Mouse (Mus musculus) midbrain, embryonic 11.5 days (tissue): ENCODE measurements around the gene Eapp. TPM values are rescaled to one million over a fixed set of nuclear protein-coding genes. Genes with fewer than 3 reads are reported as not detected.

Experiments
- ATAC-seq: fragments of 200-750 bp; cut with Nextera tagmentation; 2 replicates; pipeline ENCODE4 v1.8.0; 2017; ENCODE audit warnings: moderate TSS enrichment, moderate library complexity; ENCODE audit not compliant: low FRiP score
- DNase-seq: peaks from one replicate; pipeline ENCODE4 v3.0.0; 2015; ENCODE audit warnings: low spot score; ENCODE audit errors: missing footprints
- H3K27ac ChIP-seq: fragments of 300-500 bp; sonication (generic); 2 replicates; pipeline ENCODE4 v1.5.1; 2014; ENCODE audit warnings: low read depth, low read length
- H3K27me3 ChIP-seq: fragments of 300-500 bp; sonication (generic); 2 replicates; pipeline ENCODE4 v1.6.1; 2014; ENCODE audit warnings: mild to moderate bottlenecking, low read length, moderate library complexity, mixed read lengths; ENCODE audit not compliant: control insufficient read depth, insufficient read depth
- H3K36me3 ChIP-seq: fragments of 300-500 bp; sonication (generic); 2 replicates; pipeline ENCODE4 v1.6.1; 2014; ENCODE audit warnings: mild to moderate bottlenecking, low read length, moderate library complexity, mixed read lengths; ENCODE audit not compliant: control insufficient read depth, insufficient read depth
- H3K4me1 ChIP-seq: fragments of 300-500 bp; sonication (generic); 2 replicates; pipeline ENCODE4 v1.6.1; 2014; ENCODE audit warnings: low read length; ENCODE audit not compliant: control insufficient read depth, insufficient read depth
- H3K4me2 ChIP-seq: fragments of 300-500 bp; sonication (generic); 2 replicates; pipeline ENCODE4 v1.6.1; 2014; ENCODE audit warnings: mild to moderate bottlenecking, moderate library complexity
- H3K4me3 ChIP-seq: fragments of 300-500 bp; sonication (generic); 2 replicates; pipeline ENCODE4 v1.5.1; 2014; ENCODE audit warnings: low read depth, low read length
- H3K9ac ChIP-seq: fragments of 300-500 bp; sonication (generic); 2 replicates; pipeline ENCODE4 v1.6.1; 2014; ENCODE audit warnings: low read length
- H3K9me3 ChIP-seq: fragments of 300-500 bp; sonication (generic); 2 replicates; pipeline ENCODE4 v1.6.1; 2016; ENCODE audit warnings: low read length; ENCODE audit not compliant: control insufficient read depth
- WGBS: fragments of 180-500 bp; shearing (Covaris S2); extraction: QIAGEN DNeasy Blood & Tissue Kit; methylation state at CpG from one replicate; pipeline ENCODE4 v1.1.7; 2014; 5-methylcytosine and 5-hydroxymethylcytosine counted together
- polyA plus RNA-seq: library from polyadenylated mRNA; unstranded; fragments of >200 nt; fragmentation: Nextera tagmentation; extraction: Ambion mirVana; gene quantifications from 2 replicates; pipeline ENCODE4 v1.2.1, GENCODE M21; 2014

Gene Eapp
- polyA plus RNA-seq, 1 experiment from 2014 or later, result 77.8 TPM

- no peak for ATAC-seq
- no peaks in the 10 kb centered on the region for H3K27me3 ChIP-seq
- peaks cover 11% of the 10 kb centered on the region for H3K4me1 ChIP-seq
- no peak overlapping the region for H3K27ac ChIP-seq
- DNase-seq, result no peak
- no peaks in the 10 kb centered on the region for H3K9me3 ChIP-seq
- H3K4me2 ChIP-seq, result no peak overlapping the region
- WGBS, result 78% methylated on average over 7 of the region's 7 CpGs
- no peak overlapping the region for H3K4me3 ChIP-seq
- no peaks in the 10 kb centered on the region for H3K36me3 ChIP-seq
- no peak overlapping the region for H3K9ac ChIP-seq
Observed at GRCm38 (mm10) chr12:54658425-54659092, 37.1 kb downstream of the Eapp start.

DNA sequence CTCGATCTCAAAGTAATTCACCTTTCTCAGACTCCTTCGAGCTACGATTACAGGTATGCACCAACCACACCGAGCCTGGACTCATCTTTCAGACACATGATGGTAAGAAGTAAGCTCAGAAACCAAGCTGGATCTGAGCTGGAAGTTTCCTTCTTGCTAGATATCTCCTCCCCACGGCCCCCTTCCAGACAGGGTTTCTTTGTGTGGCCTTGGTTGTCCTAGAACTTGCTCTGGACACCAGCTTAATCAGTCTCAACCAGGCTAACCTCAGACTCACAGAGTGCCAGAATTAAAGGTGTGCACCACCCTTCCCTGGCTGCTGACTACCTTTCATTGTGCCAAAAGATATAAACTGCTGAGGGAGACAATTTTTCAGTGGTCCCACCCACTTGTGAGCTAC, 37.7 kb downstream of the Eapp start:
- H3K27me3 ChIP-seq, result no peaks in the 10 kb centered on the region
- H3K4me3 ChIP-seq, result no peak overlapping the region
- DNase-seq (no peak), ATAC-seq (no peak)
- WGBS, result 95% methylated on average over 5 of the region's 5 CpGs
- no peaks in the 10 kb centered on the region for H3K9me3 ChIP-seq
- H3K9ac ChIP-seq, result no peak overlapping the region
- no peaks in the 10 kb centered on the region for H3K36me3 ChIP-seq
- no peak overlapping the region for H3K27ac ChIP-seq
- H3K4me2 ChIP-seq, result no peak overlapping the region
- H3K4me1 ChIP-seq, result peaks cover 11% of the 10 kb centered on the region

DNA sequence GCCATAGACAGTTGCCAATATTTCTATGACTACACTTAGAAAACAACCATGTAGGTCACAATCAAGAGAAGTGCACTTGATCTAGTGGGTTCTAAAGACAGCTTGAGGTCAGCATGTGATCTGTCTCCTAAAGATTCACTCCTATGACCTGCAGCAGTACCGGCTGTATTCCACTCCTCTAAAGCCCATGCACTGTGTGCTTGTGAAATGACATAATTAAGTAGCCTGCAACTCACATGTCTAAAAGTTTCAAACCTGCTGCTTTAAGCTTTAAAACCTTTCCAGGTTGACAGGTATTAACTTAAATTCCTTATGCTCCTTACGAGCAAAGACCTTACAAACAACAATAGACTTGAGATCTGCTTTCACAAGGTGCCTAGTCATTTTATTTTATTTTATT, 38.5 kb downstream of the Eapp start:
- H3K4me3 ChIP-seq, result no peak overlapping the region
- no peak overlapping the region for H3K27ac ChIP-seq
- no peaks in the 10 kb centered on the region for H3K36me3 ChIP-seq
- H3K9me3 ChIP-seq, result no peaks in the 10 kb centered on the region
- DNase-seq (no peak), ATAC-seq (no peak)
- peak overlapping the region; percentile 85; the same call in 1 of the 2 replicates for H3K9ac ChIP-seq
- H3K27me3 ChIP-seq, result no peaks in the 10 kb centered on the region
- peak overlapping the region; percentile 45; the same call in 1 of the 2 replicates for H3K4me2 ChIP-seq
- H3K4me1 ChIP-seq, result peaks cover 11% of the 10 kb centered on the region
- WGBS, result 68% methylated on average over 2 of the region's 2 CpGs

DNA sequence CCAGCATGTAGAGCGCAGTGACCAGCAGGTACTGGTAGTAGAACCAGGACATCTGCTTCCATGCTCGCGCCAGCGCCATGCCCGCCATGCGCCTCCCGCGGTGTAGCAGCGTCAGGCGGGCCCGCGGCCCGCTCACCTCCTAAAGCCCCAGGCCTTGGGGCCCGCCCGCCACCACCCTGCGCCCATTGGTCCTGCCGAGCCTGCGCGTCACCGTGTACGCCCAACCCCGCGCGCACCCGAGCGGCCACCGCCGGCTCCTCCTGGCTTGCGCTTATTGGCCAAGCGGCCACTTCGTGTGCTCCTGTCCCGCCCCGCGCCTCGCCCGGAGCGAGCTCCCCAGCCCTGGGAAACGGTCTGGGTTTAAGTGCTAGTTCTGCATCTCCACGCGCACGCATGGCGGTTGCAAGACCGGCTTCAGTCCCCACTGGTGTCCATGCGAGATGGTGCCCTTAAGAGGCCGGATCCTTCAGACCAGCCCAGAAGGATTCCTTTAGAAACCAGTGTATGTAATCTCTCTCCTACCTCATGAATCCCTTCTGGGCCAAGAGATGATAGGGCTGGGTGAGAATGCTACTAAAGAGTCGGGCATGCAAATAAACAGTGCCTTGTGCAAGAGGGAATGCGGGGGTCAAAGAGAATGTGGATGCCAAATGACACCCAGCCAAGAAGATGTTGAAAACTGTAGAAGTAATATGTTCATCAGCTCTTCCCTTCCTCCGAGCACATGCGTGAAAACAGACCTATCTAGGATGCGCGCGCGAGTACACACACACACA, 39.1 kb downstream of the Eapp start, which contains the start of gene Sptssa:
Sptssa (minus strand) TSS at position 178 of the 776 bp plus-strand sequence.
- H3K4me1 ChIP-seq, result peaks cover 11% of the 10 kb centered on the region
- ATAC-seq (peak; percentile 99), DNase-seq (peak; percentile 99)
- no peaks in the 10 kb centered on the region for H3K36me3 ChIP-seq
- H3K27me3 ChIP-seq, result no peaks in the 10 kb centered on the region
- peak within 1 kb of the TSS; percentile 56 for H3K27ac ChIP-seq
- peak within 1 kb of the TSS; percentile 77 for H3K4me3 ChIP-seq
- H3K9ac ChIP-seq, result peak within 1 kb of the TSS; percentile 85
- WGBS, result 8% methylated on average over 49 of the region's 53 CpGs
- peak within 1 kb of the TSS; percentile 45 for H3K4me2 ChIP-seq
- H3K9me3 ChIP-seq, result no peaks in the 10 kb centered on the region

- peaks cover 11% of the 10 kb centered on the region for H3K4me1 ChIP-seq
- H3K4me3 ChIP-seq, result peak overlapping the region; percentile 77
- H3K9me3 ChIP-seq, result no peaks in the 10 kb centered on the region
- H3K4me2 ChIP-seq, result peak overlapping the region; percentile 45
- H3K27ac ChIP-seq, result peak overlapping the region; percentile 56
- H3K27me3 ChIP-seq, result no peaks in the 10 kb centered on the region
- peak overlapping the region; percentile 85 for H3K9ac ChIP-seq
- WGBS, result under 1% methylated on average over 22 of the region's 22 CpGs
- ATAC-seq, result no peak
- H3K36me3 ChIP-seq, result no peaks in the 10 kb centered on the region
- no peak for DNase-seq
Observed at GRCm38 (mm10) chr12:54656039-54656395, 39.7 kb downstream of the Eapp start.

- Histone ChIP-seq H3K9me3 (no peaks in the 10 kb centered on the region), H3K27me3 (no peaks in the 10 kb centered on the region), H3K9ac (peak overlapping the region; percentile 85), H3K4me2 (peak overlapping the region; percentile 45), H3K4me1 (peaks cover 11% of the 10 kb centered on the region), H3K27ac (peak overlapping the region; percentile 56; the same call in 1 of the 2 replicates), H3K36me3 (no peaks in the 10 kb centered on the region), H3K4me3 (peak overlapping the region; percentile 77)
- ATAC-seq (no peak), DNase-seq (peak; percentile 90)
- WGBS, result 33% methylated on average over 16 of the region's 16 CpGs
Observed at GRCm38 (mm10) chr12:54655292-54656038, 40.2 kb downstream of the Eapp start.

DNA sequence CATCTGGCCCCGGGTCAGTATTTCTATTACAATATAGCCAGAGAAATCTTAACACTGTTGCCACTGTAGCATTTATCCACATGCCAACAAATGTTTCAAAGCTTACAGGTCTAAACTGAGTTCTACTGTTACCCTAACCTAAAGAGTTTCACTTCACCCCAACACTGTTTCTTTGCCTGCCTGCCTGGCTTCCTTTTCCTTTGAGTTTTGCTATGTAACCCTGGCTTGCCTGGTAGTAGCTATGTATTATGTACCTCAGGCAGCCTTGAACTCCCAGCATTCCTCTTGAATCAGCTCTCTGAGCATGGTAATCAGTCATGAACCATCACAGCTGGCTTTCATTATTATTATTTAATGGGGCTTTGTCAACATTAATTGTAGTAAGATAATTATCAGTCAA, 41.0 kb downstream of the Eapp start:
- Histone ChIP-seq H3K4me2 (peak overlapping the region; percentile 45), H3K9me3 (no peaks in the 10 kb centered on the region), H3K27ac (no peak overlapping the region), H3K27me3 (no peaks in the 10 kb centered on the region), H3K4me3 (no peak overlapping the region), H3K36me3 (no peaks in the 10 kb centered on the region), H3K4me1 (peaks cover 11% of the 10 kb centered on the region), H3K9ac (no peak overlapping the region)
- DNase-seq (no peak), ATAC-seq (no peak)
- 88% methylated on average over 1 of the region's 1 CpGs for WGBS

DNA sequence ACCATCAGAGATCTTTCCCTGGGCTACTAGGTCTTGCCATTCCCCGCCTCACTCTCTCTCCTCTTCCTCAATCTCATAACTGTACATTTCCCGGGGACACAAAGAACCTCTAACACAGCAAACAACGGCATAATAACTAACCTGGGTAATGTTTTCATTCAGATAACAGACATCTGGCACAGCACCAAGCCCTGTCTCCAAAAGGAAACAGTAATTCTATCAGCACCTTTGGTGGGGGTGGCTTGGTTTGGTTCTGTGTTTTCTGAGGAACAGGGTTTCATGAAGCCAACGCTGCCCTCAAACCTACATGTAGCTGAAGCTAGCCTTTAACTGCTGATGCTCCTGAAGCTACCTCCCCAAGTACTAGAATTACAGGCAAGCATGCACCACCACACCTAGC, 41.6 kb downstream of the Eapp start:
- H3K9ac ChIP-seq, result no peak overlapping the region
- no peak overlapping the region for H3K4me2 ChIP-seq
- WGBS, result 98% methylated on average over 4 of the region's 4 CpGs
- no peak overlapping the region for H3K4me3 ChIP-seq
- H3K9me3 ChIP-seq, result no peaks in the 10 kb centered on the region
- no peak overlapping the region for H3K27ac ChIP-seq
- DNase-seq (no peak), ATAC-seq (no peak)
- no peaks in the 10 kb centered on the region for H3K27me3 ChIP-seq
- peaks cover 11% of the 10 kb centered on the region for H3K4me1 ChIP-seq
- H3K36me3 ChIP-seq, result no peaks in the 10 kb centered on the region

DNA sequence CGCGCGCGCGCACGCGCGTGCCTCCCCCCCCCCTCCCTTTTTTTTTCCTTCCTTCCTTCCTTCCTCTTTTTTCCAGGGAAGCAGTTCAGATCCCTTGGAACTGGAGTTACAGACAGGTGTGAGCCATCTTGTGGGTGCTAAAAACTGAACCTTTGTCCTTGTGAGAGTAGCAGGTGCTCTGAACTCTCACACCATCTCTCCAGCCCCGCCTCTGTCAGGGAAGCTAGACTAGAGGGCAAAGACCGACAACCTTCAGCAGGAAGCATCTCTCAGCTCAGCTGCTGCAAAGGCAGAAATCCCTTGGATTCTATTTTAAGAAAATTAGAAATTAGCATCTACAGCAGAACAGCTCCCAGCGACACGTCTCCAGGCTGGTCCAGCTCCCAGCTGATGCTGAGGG, 43.4 kb downstream of the Eapp start:
- ATAC-seq, result no peak
- no peaks in the 10 kb centered on the region for H3K9me3 ChIP-seq
- no peak for DNase-seq
- no peaks in the 10 kb centered on the region for H3K27me3 ChIP-seq
- WGBS, result 87% methylated on average over 12 of the region's 12 CpGs
- no peaks in the 10 kb centered on the region for H3K36me3 ChIP-seq
- no peak overlapping the region for H3K4me2 ChIP-seq
- no peak overlapping the region for H3K9ac ChIP-seq
- H3K4me3 ChIP-seq, result no peak overlapping the region
- H3K4me1 ChIP-seq, result peaks cover 11% of the 10 kb centered on the region
- no peak overlapping the region for H3K27ac ChIP-seq
